Comparison of ENCODE assay signal across 14 mouse cellular contexts in the genomic region with DNA sequence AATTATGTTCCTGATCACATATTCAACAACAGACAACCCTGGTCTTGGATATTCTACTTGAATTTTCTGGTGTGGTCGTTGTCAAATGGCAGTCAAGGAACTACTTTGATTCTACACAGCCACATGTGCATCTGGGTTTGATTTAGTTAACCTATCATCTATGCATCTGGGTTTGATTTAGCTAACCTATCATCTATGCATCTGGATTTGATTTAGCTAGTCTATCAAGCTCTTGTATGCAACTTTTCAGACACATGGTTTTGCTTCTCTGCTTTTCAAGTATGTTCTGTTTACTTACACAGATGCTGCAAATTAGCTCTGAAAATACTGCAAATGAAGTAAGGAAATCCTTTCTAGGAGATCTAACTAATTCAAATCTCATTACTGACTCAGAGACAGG.
A peak's percentile ranks its signal among the peaks of the same experiment; 100 is the strongest.
DNase-seq lines count a peak whose midpoint lies in the region; ATAC-seq and TF ChIP-seq lines count a peak whose summit lies in the region.
"Had no signal": no experiment of that assay in that cellular context is flagged by ENCODE, and none has a peak within 500 bp of the region (broad histone marks: within the 10 kb centered on the region; RNA-seq: fewer than 3 reads in every experiment).

No protein-coding gene starts in this region.

- no peak overlapping the region for H3K27ac ChIP-seq in lung, embryonic 14.5 days (ENCODE audit: low read depth)
- H3K27ac ChIP-seq in embryonic facial prominence, embryonic 15.5 days (replicated peaks) = peak overlapping the region; percentile 45
- H3K27ac ChIP-seq in limb, embryonic 15.5 days = peak overlapping the region; percentile 33; the same call in 1 of the 2 replicates
- H3K27ac ChIP-seq: layer of hippocampus, adult 2 months; neural tube, embryonic 13.5 days had no signal

- no peaks in the 10 kb centered on the region for H3K36me3 ChIP-seq in lung, embryonic 14.5 days (ENCODE audit: insufficient read depth)
- H3K36me3 ChIP-seq in embryonic facial prominence, embryonic 15.5 days = no peaks in the 10 kb centered on the region
- H3K36me3 ChIP-seq in limb, embryonic 15.5 days = no peaks in the 10 kb centered on the region
- H3K36me3 ChIP-seq: neural tube, embryonic 13.5 days had no signal

- TF ChIP-seq CTCF in lung, embryonic 14.5 days (IDR thresholded peaks at IDR 0.05; ENCODE audit: low read depth) = no peak

- no peak overlapping the region for H3K4me3 ChIP-seq in lung, embryonic 14.5 days (ENCODE audit: low read depth, low read length)
- no peak overlapping the region for H3K4me3 ChIP-seq in embryonic facial prominence, embryonic 15.5 days (replicated peaks)
- H3K4me3 ChIP-seq in limb, embryonic 15.5 days = no peak overlapping the region
- H3K4me3 ChIP-seq: layer of hippocampus, adult 2 months; neural tube, embryonic 13.5 days had no signal

- H3K4me2 ChIP-seq in lung, embryonic 14.5 days = no peak overlapping the region
- H3K4me2 ChIP-seq in embryonic facial prominence, embryonic 15.5 days (replicated peaks) = no peak overlapping the region
- H3K4me2 ChIP-seq in limb, embryonic 15.5 days = no peak overlapping the region
- H3K4me2 ChIP-seq: neural tube, embryonic 13.5 days had no signal

- peak; percentile 23 for DNase-seq in lung, embryonic 14.5 days
- no peak for DNase-seq in lung, postnatal 4 days
- DNase-seq in ZHBTc4 (ENCODE audit: low read depth, low spot score) = peak; percentile 26
- no peak for DNase-seq in left cerebral cortex, adult 18-20 months (ENCODE audit: low spot score in 2 of 2)
- no peak for DNase-seq in layer of hippocampus, adult 9-10 months (ENCODE audit: low spot score)
- no peak for DNase-seq in heart, adult 11 months
- DNase-seq: cerebellum, adult 11 months; kidney, adult 8-10 months; left cerebral cortex, postnatal 4 days had no signal

- no peaks in the 10 kb centered on the region for H3K4me1 ChIP-seq in lung, embryonic 14.5 days (ENCODE audit: insufficient read depth)
- H3K4me1 ChIP-seq in embryonic facial prominence, embryonic 15.5 days = 0 out of 2 replicates have a peak, but pooled peaks cover 9% of the 10 kb centered on the region
- H3K4me1 ChIP-seq in limb, embryonic 15.5 days = peaks cover 4% of the 10 kb centered on the region; the same call in 1 of the 2 replicates
- H3K4me1 ChIP-seq: neural tube, embryonic 13.5 days had no signal

- no peaks in the 10 kb centered on the region for H3K27me3 ChIP-seq in lung, embryonic 14.5 days (ENCODE audit: insufficient read depth, low read length)
- no peaks in the 10 kb centered on the region for H3K27me3 ChIP-seq in embryonic facial prominence, embryonic 15.5 days
- no peaks in the 10 kb centered on the region for H3K27me3 ChIP-seq in limb, embryonic 15.5 days
- H3K27me3 ChIP-seq: neural tube, embryonic 13.5 days had no signal

- WGBS in lung, embryonic 14.5 days = 62% methylated on average over 1 of the region's 1 CpGs
- WGBS in embryonic facial prominence, embryonic 15.5 days = 26% methylated on average over 1 of the region's 1 CpGs
- 15% methylated on average over 1 of the region's 1 CpGs for WGBS in limb, embryonic 15.5 days

- ATAC-seq in lung, embryonic 14.5 days (ENCODE audit: insufficient read depth) = no peak
- ATAC-seq in embryonic facial prominence, embryonic 15.5 days (ENCODE audit: insufficient number of reproducible peaks, low FRiP score, low TSS enrichment, low read depth) = no peak
- no peak for ATAC-seq in limb, embryonic 15.5 days (ENCODE audit: insufficient number of reproducible peaks, low FRiP score, low TSS enrichment, low read depth)
- ATAC-seq: midbrain, embryonic 16.5 days had no signal

- H3K9ac ChIP-seq in lung, embryonic 14.5 days = no peak overlapping the region
- H3K9ac ChIP-seq in embryonic facial prominence, embryonic 15.5 days = no peak overlapping the region
- no peak overlapping the region for H3K9ac ChIP-seq in limb, embryonic 15.5 days
- H3K9ac ChIP-seq: neural tube, embryonic 13.5 days had no signal

- no peaks in the 10 kb centered on the region for H3K9me3 ChIP-seq in lung, embryonic 14.5 days (ENCODE audit: low read depth, low read length)
- no peaks in the 10 kb centered on the region for H3K9me3 ChIP-seq in embryonic facial prominence, embryonic 15.5 days (replicated peaks)
- no peaks in the 10 kb centered on the region for H3K9me3 ChIP-seq in limb, embryonic 15.5 days
- H3K9me3 ChIP-seq: neural tube, embryonic 13.5 days had no signal

Comparison
In these comparisons a context has a peak if more than half of its experiments do, and no peak if none do; other contexts are left out.
1. DNase-seq: peak in lung, embryonic 14.5 days (single experiment) and ZHBTc4 (single experiment); none in lung, postnatal 4 days (0 of 2), left cerebral cortex, adult 18-20 months (0 of 2), layer of hippocampus, adult 9-10 months (single experiment) and heart, adult 11 months (single experiment).